Mouse (Mus musculus): ENCODE data around the gene Sbk1. TPM values are rescaled to one million over a fixed set of nuclear protein-coding genes. Genes with fewer than 3 reads are reported as not detected.
"Not testable (repeated sequence)": the region's sequence is repeated elsewhere in the genome, so short reads cannot be mapped to it uniquely, and the experiment has no call there.

Sbk1 gene
- total RNA-seq, 2 experiments from 2014 or later: 76.5 to 86.4 TPM

GRCm38 (mm10) chr7:126284021-126284420, 11.6 kb downstream of the Sbk1 start:
- no peak for DNase-seq (ENCODE audit: low spot score)
- intact Hi-C loops (cut with DNase I): no loop called here

DNA sequence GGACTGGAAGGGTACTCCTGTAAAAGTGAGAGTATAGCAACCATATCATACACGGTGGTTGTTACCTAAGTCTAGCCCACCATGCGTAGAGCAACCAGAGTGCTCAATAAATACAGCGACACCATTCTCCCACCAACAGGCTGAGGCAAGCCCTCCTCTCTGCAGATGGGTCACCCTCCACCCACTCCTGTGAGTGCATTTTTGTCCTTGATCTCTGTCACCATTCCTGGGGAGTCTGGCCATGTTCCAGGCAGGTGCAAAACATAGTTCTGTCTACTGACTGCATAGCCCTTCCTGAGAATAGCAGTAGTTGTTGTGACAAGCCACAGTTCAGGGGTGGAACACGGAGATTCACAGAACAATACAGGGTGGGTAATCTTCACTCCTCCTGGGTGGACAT, 12.0 kb downstream of the Sbk1 start:
- intact Hi-C loops (cut with DNase I): no loop called here
- no peak for DNase-seq (ENCODE audit: low spot score)

DNA sequence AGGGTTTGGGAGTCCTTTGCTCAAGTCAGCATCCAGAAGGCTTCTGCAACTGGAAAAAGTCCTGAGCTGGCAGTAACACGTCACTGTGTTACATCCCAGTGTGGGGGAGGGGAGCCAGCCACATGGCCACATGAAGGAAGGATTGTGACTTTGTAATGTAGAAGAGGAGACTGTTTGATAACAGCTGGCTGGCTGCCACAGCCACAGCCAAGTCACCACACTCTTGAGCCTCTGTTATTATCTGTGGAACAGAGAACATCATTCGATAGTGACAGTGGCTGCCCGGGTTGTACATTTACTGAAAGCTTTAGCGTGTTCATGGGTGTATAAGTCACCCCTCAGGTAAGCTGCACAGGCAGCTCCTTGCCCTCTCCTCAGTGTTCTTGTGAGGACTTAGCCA, 12.4 kb downstream of the Sbk1 start:
- intact Hi-C loops (cut with DNase I): no loop called here
- DNase-seq (ENCODE audit: low spot score): no peak

DNA sequence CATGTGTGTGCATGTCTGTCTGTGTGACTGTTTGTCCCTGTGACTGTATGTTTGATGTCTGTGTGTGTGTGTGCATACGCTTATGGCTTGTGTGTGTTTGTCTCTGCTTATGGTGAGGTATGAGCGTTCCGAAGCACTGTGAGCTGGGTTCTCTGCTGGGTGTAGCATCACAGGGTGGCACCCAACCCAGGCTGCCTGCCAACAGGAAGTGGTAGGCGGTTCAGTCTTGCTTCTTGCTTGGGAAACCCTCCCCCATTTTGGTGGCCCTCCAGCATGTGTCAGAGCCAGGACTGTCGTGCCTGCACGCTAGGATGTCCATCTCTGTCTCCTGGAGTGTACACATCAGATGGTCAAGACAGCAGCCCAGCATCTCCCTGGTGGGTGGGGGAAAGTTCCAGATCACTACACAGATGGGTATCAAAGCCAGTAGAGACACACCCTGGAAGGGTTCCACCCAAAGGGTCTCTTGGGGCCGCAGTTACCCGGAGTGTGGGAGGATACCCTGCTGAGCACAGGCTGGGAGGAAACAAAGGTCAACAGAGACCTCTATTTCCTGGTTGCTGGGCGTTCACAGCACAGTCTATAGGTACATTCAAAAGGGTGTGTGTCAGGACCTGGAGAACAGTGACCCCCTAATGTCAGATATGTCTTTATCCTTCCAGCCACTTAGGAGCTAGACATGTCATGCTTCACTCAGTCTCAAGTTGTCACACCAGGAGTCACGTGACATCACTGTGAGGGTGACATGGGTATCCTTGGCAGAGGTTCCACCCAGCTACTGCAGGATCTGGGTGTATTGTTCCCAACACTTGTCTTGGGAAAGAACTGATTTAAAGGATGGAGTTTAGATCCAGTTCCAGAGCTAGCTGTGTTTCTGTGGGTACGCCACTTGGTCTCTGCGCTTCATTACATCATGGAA, 13.1 kb downstream of the Sbk1 start:
- peak; percentile 44 for DNase-seq (ENCODE audit: low spot score)

DNA sequence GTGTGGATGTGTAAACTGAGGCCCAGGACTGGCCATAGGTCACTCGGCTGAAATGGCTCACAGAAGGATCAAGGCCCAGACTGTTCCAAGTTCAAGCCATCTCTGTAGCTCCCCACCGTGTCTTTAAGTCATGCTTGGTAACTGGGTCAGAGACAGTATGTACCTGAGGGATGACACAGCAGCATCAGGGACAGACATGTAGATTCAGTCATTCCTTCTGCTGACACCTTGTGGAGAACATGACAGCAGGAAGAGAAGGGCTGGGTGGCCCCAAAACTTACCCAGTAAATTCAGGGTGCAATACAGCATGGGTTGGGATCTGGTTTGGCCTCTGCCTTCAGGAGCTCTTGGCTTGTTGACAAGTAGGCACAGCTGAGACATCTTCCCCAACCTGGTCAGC, 13.9 kb downstream of the Sbk1 start:
- DNase-seq (ENCODE audit: low spot score): no peak
- intact Hi-C loops (cut with DNase I): no loop called here

More for the DNA sequence above, 13.1 kb downstream of the Sbk1 start:
- intact Hi-C loops (cut with DNase I): no loop called here

- intact Hi-C loops (cut with DNase I): no loop called here
- peak; percentile 61 for DNase-seq (ENCODE audit: low spot score)
These were observed 15.2 kb downstream of the Sbk1 start for GRCm38 (mm10) chr7:126287493-126288103.

- DNase-seq (ENCODE audit: low spot score): no peak
- intact Hi-C loops (cut with DNase I): no loop called here
These were observed 15.7 kb downstream of the Sbk1 start for GRCm38 (mm10) chr7:126288104-126288497.

DNA sequence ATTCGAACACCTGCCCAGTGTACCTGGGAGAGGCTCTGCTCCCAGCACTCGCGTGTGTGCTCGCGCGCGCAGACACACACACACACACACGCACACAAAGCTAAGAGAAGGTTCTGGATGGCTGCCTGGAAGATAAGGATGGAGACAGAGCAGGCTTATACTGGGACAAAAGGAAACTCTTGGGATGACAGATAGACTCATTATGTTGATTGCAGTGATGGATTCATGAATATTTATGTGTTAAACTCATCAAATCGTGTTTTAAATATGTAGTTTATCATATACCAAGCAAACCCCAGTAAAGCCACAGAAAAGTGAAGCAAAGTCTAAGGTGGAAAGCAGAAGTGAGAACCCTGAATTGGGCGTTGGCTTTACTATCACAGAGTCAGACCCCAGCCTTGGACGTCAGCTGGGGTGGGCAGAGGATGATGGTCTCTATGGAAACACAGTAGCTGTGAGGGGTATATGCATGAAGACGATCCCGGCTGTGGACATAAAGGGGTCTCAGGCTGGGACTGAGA, 16.2 kb downstream of the Sbk1 start:
- intact Hi-C loops (cut with DNase I): no loop called here
- DNase-seq (ENCODE audit: low spot score): no peak

DNA sequence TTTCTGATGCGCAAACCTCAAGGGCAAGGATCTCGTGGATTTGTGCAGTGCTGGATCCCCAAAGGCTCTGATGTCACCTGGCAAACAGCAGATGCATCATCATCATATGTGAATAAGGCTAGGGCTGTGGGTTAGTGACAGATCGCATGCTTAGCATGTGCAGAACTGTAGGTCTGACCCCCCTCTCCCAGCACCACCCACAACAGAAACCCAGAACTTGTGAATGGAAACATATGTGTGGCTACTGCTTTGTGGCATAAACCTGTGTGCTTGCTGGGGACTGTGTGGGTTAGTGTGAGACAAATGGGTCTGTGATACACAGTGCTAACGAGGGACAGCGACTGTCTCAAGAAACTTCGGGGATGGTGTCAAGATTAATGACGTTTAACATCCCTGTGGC, 17.0 kb downstream of the Sbk1 start:
- intact Hi-C loops (cut with DNase I): no loop called here
- no peak for DNase-seq (ENCODE audit: low spot score)

DNA sequence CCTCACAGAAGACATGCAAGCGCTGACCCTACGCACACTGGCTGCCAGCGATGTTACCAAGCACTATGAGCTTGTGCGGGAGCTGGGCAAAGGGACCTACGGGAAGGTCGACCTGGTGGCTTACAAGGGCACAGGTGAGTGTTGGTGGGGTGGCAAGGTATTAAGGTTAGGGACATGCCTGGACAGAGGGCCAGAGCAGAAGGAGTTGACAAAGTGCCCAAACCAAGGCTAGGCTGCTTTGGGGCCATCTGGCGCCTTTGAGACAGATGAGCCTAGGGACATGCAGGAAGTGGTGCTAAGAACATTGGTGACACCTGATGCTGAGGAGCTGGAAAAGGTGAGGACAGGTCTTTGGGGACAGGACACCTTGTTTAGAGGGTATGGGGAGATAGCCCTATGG, 17.5 kb downstream of the Sbk1 start:
- intact Hi-C loops (cut with DNase I): no loop called here
- no peak for DNase-seq (ENCODE audit: low spot score)

DNA sequence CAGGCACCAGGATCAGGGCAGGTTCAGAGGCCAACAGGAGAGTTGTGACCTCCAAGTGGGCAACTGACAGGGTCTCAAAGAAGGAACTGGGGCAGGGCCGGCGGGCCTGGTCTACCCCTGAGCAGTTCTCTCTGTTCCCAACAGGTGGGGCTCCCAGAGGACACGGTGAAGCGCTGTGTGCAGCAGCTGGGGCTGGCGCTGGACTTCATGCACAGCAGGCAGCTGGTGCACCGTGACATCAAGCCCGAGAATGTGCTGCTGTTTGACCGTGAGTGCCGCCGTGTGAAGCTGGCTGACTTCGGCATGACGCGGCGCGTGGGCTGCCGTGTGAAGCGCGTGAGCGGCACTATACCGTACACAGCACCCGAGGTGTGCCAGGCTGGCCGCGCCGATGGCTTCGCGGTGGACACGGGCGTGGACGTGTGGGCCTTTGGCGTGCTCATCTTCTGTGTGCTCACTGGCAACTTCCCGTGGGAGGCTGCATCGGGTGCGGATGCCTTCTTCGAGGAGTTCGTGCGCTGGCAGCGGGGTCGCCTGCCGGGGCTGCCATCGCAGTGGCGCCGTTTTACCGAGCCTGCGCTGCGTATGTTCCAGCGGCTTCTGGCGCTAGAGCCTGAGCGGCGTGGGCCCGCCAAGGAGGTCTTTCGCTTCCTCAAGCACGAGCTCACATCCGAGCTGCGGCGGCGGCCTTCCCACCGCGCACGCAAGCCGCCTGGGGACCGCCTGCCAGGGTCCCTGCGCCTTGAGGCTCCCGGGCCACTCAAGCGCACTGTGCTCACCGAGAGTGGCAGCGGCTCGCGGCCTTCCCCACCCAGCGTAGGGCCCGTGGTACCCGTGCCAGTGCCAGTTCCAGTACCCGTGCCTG, 19.5 kb downstream of the Sbk1 start:
- DNase-seq (ENCODE audit: low spot score): no peak
- intact Hi-C loops (cut with DNase I): no loop called here

GRCm38 (mm10) chr7:126293091-126293490, 20.7 kb downstream of the Sbk1 start:
- intact Hi-C loops (cut with DNase I): no loop called here
- DNase-seq (ENCODE audit: low spot score): no peak

DNA sequence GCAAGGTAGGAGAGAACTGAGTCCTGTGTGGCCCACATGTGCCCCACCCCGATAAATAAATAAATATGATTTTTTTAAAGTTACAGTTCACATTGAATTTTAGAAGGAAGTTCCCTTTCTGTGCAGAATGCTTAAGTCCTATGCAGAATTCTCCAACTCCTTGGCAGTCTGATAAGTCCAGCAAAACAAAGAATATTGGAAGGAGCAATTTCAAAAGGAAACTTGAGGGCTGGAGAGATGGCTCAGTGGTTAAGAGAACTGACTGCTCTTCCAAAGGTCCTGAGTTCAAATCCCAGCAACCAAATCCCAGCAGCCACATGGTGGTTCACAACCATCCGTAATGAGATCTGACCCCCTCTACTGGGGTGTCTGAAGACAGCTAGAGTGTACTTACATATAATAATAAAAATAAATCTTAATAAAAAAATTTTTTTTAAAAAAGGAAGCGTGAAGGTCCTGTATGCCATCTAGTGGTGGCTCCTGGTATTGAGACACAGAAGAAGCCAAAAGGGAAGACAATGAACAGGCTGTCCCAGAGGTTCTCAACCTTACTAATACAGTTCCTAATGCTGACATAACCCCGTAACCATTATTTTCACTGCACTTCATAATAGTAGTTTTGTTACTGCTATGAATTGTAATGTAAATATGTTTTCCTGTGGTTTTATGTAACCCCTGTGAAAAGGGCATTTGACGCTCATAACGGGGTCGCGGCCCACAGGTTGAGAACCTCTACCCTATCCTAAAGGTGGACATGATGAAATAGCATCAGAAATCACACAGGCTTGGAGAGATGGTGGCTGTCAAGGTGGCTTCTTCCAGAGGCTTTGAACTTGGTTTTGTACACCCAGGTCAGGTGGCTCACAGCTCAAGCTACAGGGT, 25.4 kb downstream of the Sbk1 start:
- intact Hi-C loops (cut with DNase I): loop anchor here (1.0 kb wide), 2 partner anchors 34 to 37 kb away; no protein-coding TSS in a partner anchor
- no peak for DNase-seq (ENCODE audit: low spot score)

GRCm38 (mm10) chr7:126298856-126299255, 26.4 kb downstream of the Sbk1 start:
- intact Hi-C loops (cut with DNase I): loop anchor here (1.0 kb wide), 1 partner anchor 38 kb away; no protein-coding TSS in a partner anchor
- no peak for DNase-seq (ENCODE audit: low spot score)

DNA sequence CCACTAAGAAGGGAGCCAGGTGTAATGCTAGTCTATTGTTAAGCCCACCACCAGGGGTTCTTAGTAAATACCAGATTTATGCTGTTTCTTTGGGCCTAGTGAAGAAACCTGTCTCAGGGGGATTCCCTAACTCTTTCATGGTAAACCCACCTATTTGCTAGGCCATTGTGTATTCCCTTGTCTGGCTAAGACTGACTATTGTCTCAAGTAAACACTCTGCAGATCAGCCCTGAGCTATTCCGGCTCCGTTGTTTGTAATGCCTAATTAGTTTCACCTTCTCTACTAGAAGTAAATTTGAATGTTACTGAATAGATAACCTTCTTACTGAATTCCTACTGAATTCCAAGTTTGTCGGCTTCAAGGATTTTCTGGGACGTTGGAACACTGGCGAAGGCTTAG, 29.4 kb downstream of the Sbk1 start:
- DNase-seq (ENCODE audit: low spot score); intact Hi-C loops (cut with DNase I): not testable (repeated sequence)

GRCm38 (mm10) chr7:126311822-126312221, 39.4 kb downstream of the Sbk1 start:
- intact Hi-C loops (cut with DNase I): no loop called here
- no peak for DNase-seq (ENCODE audit: low spot score)

DNA sequence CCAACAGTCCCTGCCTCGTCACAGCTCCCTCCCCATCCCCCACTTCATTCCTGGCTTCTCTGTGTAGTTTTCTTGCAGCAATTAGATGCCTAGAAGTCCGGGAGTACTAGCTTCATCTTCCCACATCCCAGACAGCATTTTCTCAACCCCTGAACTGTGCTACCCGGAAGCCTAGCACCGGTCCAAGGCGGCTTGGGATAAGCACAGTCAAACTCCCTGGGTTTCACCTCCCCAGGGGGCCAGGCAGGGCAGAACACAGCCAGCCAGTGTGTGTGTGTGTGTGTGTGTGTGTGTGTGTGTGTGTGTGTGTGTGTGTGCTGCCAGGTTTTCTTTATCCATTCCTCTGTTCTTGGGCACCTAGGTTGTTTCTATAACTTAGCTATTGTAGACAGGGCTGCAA, 40.9 kb downstream of the Sbk1 start:
- DNase-seq (ENCODE audit: low spot score): no peak
- intact Hi-C loops (cut with DNase I): no loop called here

- intact Hi-C loops (cut with DNase I): no loop called here
- DNase-seq (ENCODE audit: low spot score): no peak
These were observed 41.9 kb downstream of the Sbk1 start for GRCm38 (mm10) chr7:126314273-126314672.

- intact Hi-C loops (cut with DNase I): loop anchor here (1.0 to 5.0 kb wide), 2 partner anchors 56 to 204 kb away; no protein-coding TSS in a partner anchor
- DNase-seq (ENCODE audit: low spot score): peak; percentile 5
These were observed 51.3 kb downstream of the Sbk1 start for GRCm38 (mm10) chr7:126323729-126324128.
